Mouse (Mus musculus) neural tube, embryonic 12.5 days (tissue): ENCODE data around the gene Sf3b3. TPM values are rescaled to one million over a fixed set of nuclear protein-coding genes. Genes with fewer than 3 reads are reported as not detected.

Source experiments
- ATAC-seq: fragments of 200-750 bp; cut with Nextera tagmentation; 2 replicates; pipeline ENCODE4 v1.8.0; 2017; ENCODE audit warnings: low read depth, mild to moderate bottlenecking, moderate TSS enrichment, moderate library complexity; ENCODE audit not compliant: low FRiP score
- H3K27ac ChIP-seq: fragments of 300-500 bp; sonication (generic); 2 replicates; pipeline ENCODE4 v1.5.1; 2016
- H3K27me3 ChIP-seq: fragments of 300-500 bp; sonication (generic); replicated peaks from 2 replicates; pipeline ENCODE4 v1.6.1; 2016; ENCODE audit warnings: mild to moderate bottlenecking
- H3K36me3 ChIP-seq: fragments of 300-500 bp; sonication (generic); 2 replicates; pipeline ENCODE4 v1.6.1; 2016; ENCODE audit warnings: mild to moderate bottlenecking
- H3K4me1 ChIP-seq: fragments of 300-500 bp; sonication (generic); 2 replicates; pipeline ENCODE4 v1.6.1; 2016
- H3K4me2 ChIP-seq: fragments of 300-500 bp; sonication (generic); replicated peaks from 2 replicates; pipeline ENCODE4 v1.6.1; 2016; ENCODE audit warnings: mild to moderate bottlenecking
- H3K4me3 ChIP-seq: fragments of 300-500 bp; sonication (generic); 2 replicates; pipeline ENCODE4 v1.5.1; 2016
- H3K9ac ChIP-seq: fragments of 300-500 bp; sonication (generic); 2 replicates; pipeline ENCODE4 v1.6.1; 2016; ENCODE audit warnings: mild to moderate bottlenecking
- H3K9me3 ChIP-seq: fragments of 300-500 bp; sonication (generic); 2 replicates; pipeline ENCODE4 v1.6.1; 2016; ENCODE audit warnings: mild to moderate bottlenecking
- WGBS: fragments of 180-500 bp; shearing (Covaris S2); methylation state at CpG from one replicate; pipeline ENCODE4 v1.1.7; 2016; 5-methylcytosine and 5-hydroxymethylcytosine counted together
- polyA plus RNA-seq: library from polyadenylated mRNA; unstranded; fragments of >200 nt; fragmentation: Nextera tagmentation; extraction: Ambion mirVana; gene quantifications from 2 replicates; pipeline ENCODE4 v1.2.1, GENCODE M21; 2016

Sf3b3 gene
- polyA plus RNA-seq, 1 experiment from 2014 or later = 156 TPM

- no peaks in the 10 kb centered on the region for H3K9me3 ChIP-seq
- no peak overlapping the region for H3K9ac ChIP-seq
- no peak overlapping the region for H3K27ac ChIP-seq
- no peak for ATAC-seq
- WGBS = 83% methylated on average over 13 of the region's 13 CpGs
- no peak overlapping the region for H3K4me2 ChIP-seq
- no peaks in the 10 kb centered on the region for H3K36me3 ChIP-seq
- H3K4me1 ChIP-seq = no peaks in the 10 kb centered on the region
- H3K27me3 ChIP-seq = no peaks in the 10 kb centered on the region
- H3K4me3 ChIP-seq = no peak overlapping the region
These were observed 66.5 kb downstream of the Sf3b3 start for GRCm38 (mm10) chr8:110779924-110780718.

DNA sequence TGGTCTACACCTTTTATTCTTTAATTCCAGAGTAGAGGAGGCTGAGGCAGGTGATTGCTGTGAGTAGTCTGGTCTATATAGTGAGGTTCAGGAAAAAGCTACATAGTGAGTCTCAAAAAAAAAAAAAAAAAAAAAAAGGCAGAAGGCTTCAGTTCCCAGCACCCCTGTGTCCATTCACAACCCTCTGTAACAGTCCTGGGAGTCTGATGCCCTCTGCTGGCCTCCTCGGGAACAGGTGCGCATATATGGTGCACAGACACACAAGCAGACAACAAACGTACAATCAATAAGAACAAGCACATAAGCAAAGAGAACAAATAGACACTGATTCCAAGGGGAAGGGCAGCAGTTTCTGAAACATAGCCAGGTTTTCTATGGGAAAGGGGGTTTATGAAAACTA, 70.3 kb downstream of the Sf3b3 start:
- no peaks in the 10 kb centered on the region for H3K4me1 ChIP-seq
- no peak overlapping the region for H3K4me2 ChIP-seq
- H3K36me3 ChIP-seq = no peaks in the 10 kb centered on the region
- ATAC-seq = no peak
- no peak overlapping the region for H3K9ac ChIP-seq
- no peaks in the 10 kb centered on the region for H3K9me3 ChIP-seq
- WGBS = 96% methylated on average over 3 of the region's 3 CpGs
- H3K4me3 ChIP-seq = no peak overlapping the region
- no peaks in the 10 kb centered on the region for H3K27me3 ChIP-seq
- H3K27ac ChIP-seq = no peak overlapping the region

DNA sequence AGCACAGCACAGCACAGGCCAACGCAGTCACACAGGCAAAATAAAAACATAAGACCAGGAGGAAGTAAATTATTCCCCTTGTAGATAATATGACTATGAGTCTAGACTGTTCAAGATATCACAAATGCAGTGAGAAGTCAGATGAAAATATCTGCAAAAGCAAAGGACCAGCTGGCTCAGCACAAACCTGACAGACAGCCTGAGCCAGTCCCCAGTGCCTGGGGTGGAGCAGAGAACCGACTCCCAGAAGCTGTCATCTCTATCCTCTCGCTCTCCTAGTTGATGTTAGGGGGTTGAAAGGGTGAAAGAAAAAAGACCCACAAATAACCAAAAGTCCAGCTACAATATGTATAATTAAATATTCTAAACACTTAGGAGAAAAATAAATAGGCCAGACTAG, 70.9 kb downstream of the Sf3b3 start:
- no peak for ATAC-seq

DNA sequence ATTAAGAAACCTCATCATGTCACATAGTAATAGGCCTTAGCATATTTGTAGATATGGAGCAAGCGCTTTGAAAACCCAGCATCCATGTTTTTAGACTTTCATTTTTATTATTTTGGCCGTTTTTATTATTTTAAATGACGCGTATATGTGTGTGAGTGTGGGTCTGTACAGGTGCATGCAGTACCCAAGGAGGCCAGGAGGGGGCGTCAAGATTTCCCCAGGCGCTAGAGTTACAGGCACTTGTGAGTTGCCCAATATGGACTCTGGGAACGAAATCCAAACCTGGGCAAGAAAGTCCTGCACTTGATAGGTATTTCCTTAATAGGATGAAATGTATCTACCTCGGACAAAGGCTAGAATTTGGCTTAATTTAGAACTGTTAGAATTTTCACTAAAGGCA, 71.3 kb downstream of the Sf3b3 start:
- H3K4me1 ChIP-seq = no peaks in the 10 kb centered on the region
- H3K4me2 ChIP-seq = no peak overlapping the region
- ATAC-seq = no peak
- 80% methylated on average over 8 of the region's 8 CpGs for WGBS
- no peaks in the 10 kb centered on the region for H3K27me3 ChIP-seq
- H3K9ac ChIP-seq = no peak overlapping the region
- H3K36me3 ChIP-seq = no peaks in the 10 kb centered on the region
- H3K27ac ChIP-seq = no peak overlapping the region
- no peaks in the 10 kb centered on the region for H3K9me3 ChIP-seq
- no peak overlapping the region for H3K4me3 ChIP-seq

More for the DNA sequence above, 70.9 kb downstream of the Sf3b3 start:
- Histone ChIP-seq H3K36me3 (no peaks in the 10 kb centered on the region), H3K9ac (no peak overlapping the region), H3K27me3 (no peaks in the 10 kb centered on the region), H3K9me3 (no peaks in the 10 kb centered on the region), H3K27ac (no peak overlapping the region), H3K4me1 (no peaks in the 10 kb centered on the region), H3K4me3 (no peak overlapping the region), H3K4me2 (no peak overlapping the region)
- WGBS = 87% methylated on average over 3 of the region's 3 CpGs

DNA sequence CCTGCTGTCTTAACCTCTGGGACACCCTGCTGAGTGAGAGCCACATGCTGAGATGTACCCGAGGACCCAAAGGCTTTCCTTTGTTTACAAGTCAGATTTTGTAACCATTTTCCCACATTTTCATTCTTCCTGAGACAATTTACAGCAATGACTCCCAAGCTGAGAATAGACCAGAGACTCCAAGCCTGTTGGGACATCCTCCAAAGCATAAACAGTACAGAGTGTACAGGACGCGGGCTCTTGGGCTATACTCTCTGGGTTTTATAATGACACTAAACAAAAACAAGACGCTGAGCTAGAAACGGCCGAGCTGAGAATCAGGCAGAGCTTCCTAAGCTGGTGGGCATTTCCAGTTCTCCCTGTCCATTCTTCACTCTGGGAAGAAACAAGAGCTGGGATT, 71.9 kb downstream of the Sf3b3 start:
- Histone ChIP-seq H3K27ac (no peak overlapping the region), H3K36me3 (no peaks in the 10 kb centered on the region), H3K4me2 (no peak overlapping the region), H3K27me3 (no peaks in the 10 kb centered on the region), H3K4me3 (no peak overlapping the region), H3K9ac (no peak overlapping the region), H3K4me1 (no peaks in the 10 kb centered on the region), H3K9me3 (no peaks in the 10 kb centered on the region)
- no peak for ATAC-seq
- WGBS = 83% methylated on average over 6 of the region's 6 CpGs

- H3K36me3 ChIP-seq = no peaks in the 10 kb centered on the region
- H3K27me3 ChIP-seq = no peaks in the 10 kb centered on the region
- H3K4me3 ChIP-seq = no peak overlapping the region
- 83% methylated on average over 3 of the region's 3 CpGs for WGBS
- ATAC-seq = no peak
- H3K4me2 ChIP-seq = no peak overlapping the region
- H3K27ac ChIP-seq = no peak overlapping the region
- H3K9me3 ChIP-seq = no peaks in the 10 kb centered on the region
- no peak overlapping the region for H3K9ac ChIP-seq
- no peaks in the 10 kb centered on the region for H3K4me1 ChIP-seq
These were observed 72.5 kb downstream of the Sf3b3 start for GRCm38 (mm10) chr8:110774047-110774446.

DNA sequence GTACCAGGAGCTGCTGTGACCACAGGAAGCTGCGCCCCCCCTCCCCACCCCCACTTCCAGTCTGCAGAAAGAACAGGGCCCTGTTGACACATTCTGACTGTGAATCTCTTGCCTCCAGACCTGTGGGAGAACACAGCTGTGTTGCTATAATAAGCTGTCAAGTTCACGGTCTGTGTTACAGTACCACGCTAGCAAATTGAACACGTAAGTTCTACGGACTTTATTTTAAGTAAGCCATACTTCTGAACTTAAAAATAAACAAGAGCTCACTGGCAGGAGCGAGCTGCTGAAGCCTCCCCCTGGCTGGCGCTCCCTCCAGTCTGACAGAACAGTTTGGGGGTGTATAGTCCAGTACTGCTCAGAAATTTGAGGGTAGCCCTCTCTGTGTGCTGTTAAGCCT, 74.1 kb downstream of the Sf3b3 start:
- 85% methylated on average over 7 of the region's 7 CpGs for WGBS
- no peaks in the 10 kb centered on the region for H3K36me3 ChIP-seq
- no peak for ATAC-seq

GRCm38 (mm10) chr8:110767261-110767660, 79.3 kb downstream of the Sf3b3 start:
- H3K4me1 ChIP-seq = no peaks in the 10 kb centered on the region
- ATAC-seq = no peak
- H3K4me2 ChIP-seq = no peak overlapping the region
- H3K27me3 ChIP-seq = no peaks in the 10 kb centered on the region
- H3K4me3 ChIP-seq = no peak overlapping the region
- no peak overlapping the region for H3K9ac ChIP-seq
- WGBS = 84% methylated on average over 6 of the region's 6 CpGs
- no peaks in the 10 kb centered on the region for H3K9me3 ChIP-seq
- H3K36me3 ChIP-seq = no peaks in the 10 kb centered on the region
- no peak overlapping the region for H3K27ac ChIP-seq

More for the DNA sequence above, 74.1 kb downstream of the Sf3b3 start:
- H3K9ac ChIP-seq = no peak overlapping the region
- H3K4me3 ChIP-seq = no peak overlapping the region
- no peaks in the 10 kb centered on the region for H3K9me3 ChIP-seq
- H3K27ac ChIP-seq = no peak overlapping the region
- no peaks in the 10 kb centered on the region for H3K4me1 ChIP-seq
- H3K27me3 ChIP-seq = no peaks in the 10 kb centered on the region
- H3K4me2 ChIP-seq = no peak overlapping the region

- no peak overlapping the region for H3K4me2 ChIP-seq
- WGBS = 61% methylated on average over 3 of the region's 3 CpGs
- H3K4me1 ChIP-seq = no peaks in the 10 kb centered on the region
- H3K9ac ChIP-seq = no peak overlapping the region
- ATAC-seq = no peak
- H3K9me3 ChIP-seq = no peaks in the 10 kb centered on the region
- no peaks in the 10 kb centered on the region for H3K36me3 ChIP-seq
- H3K27me3 ChIP-seq = no peaks in the 10 kb centered on the region
- H3K27ac ChIP-seq = no peak overlapping the region
- no peak overlapping the region for H3K4me3 ChIP-seq
These were observed 81.9 kb downstream of the Sf3b3 start for GRCm38 (mm10) chr8:110764671-110765070.

DNA sequence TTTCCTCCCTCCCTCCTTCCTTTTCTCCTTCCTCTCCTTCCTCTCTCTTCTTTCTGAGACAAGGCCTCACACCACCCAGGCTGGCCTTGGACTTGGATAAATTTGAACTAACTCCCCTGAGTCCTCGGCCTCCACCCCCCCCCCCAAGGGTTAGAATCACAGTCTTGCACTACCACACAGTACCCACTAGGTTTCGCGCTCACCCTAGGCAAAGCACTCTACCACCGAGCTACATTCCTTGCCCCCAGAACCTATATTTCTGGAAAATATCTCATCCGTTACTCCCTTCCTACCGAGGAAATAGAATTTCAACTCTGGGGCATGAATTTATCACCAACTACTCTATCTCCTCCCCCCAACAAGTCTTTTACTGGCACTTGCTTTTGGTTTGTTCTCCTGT, 84.6 kb downstream of the Sf3b3 start:
- 67% methylated on average over 6 of the region's 6 CpGs for WGBS
- no peak for ATAC-seq
- Histone ChIP-seq H3K27ac (no peak overlapping the region), H3K27me3 (no peaks in the 10 kb centered on the region), H3K4me1 (no peaks in the 10 kb centered on the region), H3K9me3 (no peaks in the 10 kb centered on the region), H3K4me2 (no peak overlapping the region), H3K4me3 (no peak overlapping the region), H3K9ac (no peak overlapping the region), H3K36me3 (no peaks in the 10 kb centered on the region)

GRCm38 (mm10) chr8:110761185-110761584, 85.4 kb downstream of the Sf3b3 start:
- Histone ChIP-seq H3K4me2 (no peak overlapping the region), H3K4me1 (no peaks in the 10 kb centered on the region), H3K9me3 (no peaks in the 10 kb centered on the region), H3K27ac (no peak overlapping the region), H3K9ac (no peak overlapping the region), H3K4me3 (no peak overlapping the region), H3K27me3 (no peaks in the 10 kb centered on the region), H3K36me3 (no peaks in the 10 kb centered on the region)
- 64% methylated on average over 5 of the region's 5 CpGs for WGBS
- ATAC-seq = no peak

DNA sequence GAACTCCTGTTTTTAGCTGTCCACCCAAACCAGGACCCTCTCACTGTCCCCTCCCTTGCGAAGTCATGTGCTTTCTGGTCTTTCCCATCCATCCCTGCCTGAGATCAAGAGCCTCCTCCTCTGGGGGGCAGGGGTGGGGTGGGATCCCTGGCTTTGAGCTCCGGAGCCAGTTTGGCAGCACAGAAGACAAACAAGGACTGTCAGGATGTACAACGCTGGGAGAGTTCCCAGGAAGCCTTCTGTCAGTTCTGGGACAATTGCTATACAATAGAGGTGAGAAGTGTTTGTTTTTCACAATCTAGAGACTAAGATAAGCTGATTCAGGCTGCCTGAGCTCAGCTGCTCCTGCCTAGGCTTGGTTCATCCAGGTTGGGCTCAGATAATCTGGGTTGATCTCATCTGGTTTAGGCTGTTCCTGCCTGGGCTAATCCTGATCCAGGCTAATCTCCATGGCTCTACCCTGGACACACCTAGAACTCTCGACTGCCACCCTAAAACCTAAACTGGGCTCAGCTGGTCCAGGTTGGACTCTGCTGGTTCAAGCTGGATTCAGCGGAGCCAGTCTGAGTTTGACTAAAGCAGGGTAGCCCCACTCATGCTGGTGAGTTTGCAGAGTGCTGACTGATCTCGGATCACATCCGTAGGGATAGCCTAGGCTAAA, 86.2 kb downstream of the Sf3b3 start:
- Histone ChIP-seq H3K27ac (no peak overlapping the region), H3K4me2 (no peak overlapping the region), H3K9ac (no peak overlapping the region), H3K36me3 (no peaks in the 10 kb centered on the region), H3K4me3 (no peak overlapping the region), H3K27me3 (no peaks in the 10 kb centered on the region), H3K4me1 (no peaks in the 10 kb centered on the region), H3K9me3 (no peaks in the 10 kb centered on the region)
- no peak for ATAC-seq
- 80% methylated on average over 7 of the region's 7 CpGs for WGBS
